Mouse (Mus musculus): Measurements from ENCODE around the gene Ranbp3l.

The Ranbp3l gene

GRCm38 (mm10) chr15:9071556-9072544, 104.1 kb downstream of the Ranbp3l start:
- peak; percentile 46 to 50 for DNase-seq

- DNase-seq = no peak
These were observed 104.9 kb downstream of the Ranbp3l start for GRCm38 (mm10) chr15:9072630-9073029.

GRCm38 (mm10) chr15:9073067-9073608, 105.4 kb downstream of the Ranbp3l start:
- no peak for DNase-seq

- DNase-seq = no peak
These were observed 105.9 kb downstream of the Ranbp3l start for GRCm38 (mm10) chr15:9073684-9074083.

- no peak for DNase-seq
These were observed 106.4 kb downstream of the Ranbp3l start for GRCm38 (mm10) chr15:9074139-9074538.

GRCm38 (mm10) chr15:9074671-9075070, 106.9 kb downstream of the Ranbp3l start:
- DNase-seq = no peak

- DNase-seq = no peak
These were observed 108.0 kb downstream of the Ranbp3l start for GRCm38 (mm10) chr15:9075608-9076200.

- no peak for DNase-seq
These were observed 110.9 kb downstream of the Ranbp3l start for GRCm38 (mm10) chr15:9078481-9079300.

- DNase-seq = no peak
These were observed 111.9 kb downstream of the Ranbp3l start for GRCm38 (mm10) chr15:9079626-9080025.

GRCm38 (mm10) chr15:9080206-9080605, 112.5 kb downstream of the Ranbp3l start:
- DNase-seq = no peak

- DNase-seq = no peak
These were observed 113.5 kb downstream of the Ranbp3l start for GRCm38 (mm10) chr15:9081294-9081693.

GRCm38 (mm10) chr15:9082753-9083152, 115.0 kb downstream of the Ranbp3l start:
- no peak for DNase-seq

- no peak for DNase-seq
These were observed 119.1 kb downstream of the Ranbp3l start for GRCm38 (mm10) chr15:9086813-9087212.

- DNase-seq = no peak
These were observed 119.7 kb downstream of the Ranbp3l start for GRCm38 (mm10) chr15:9087421-9087820.

- DNase-seq = no peak
These were observed 120.3 kb downstream of the Ranbp3l start for GRCm38 (mm10) chr15:9087895-9088682.

- no peak for DNase-seq
These were observed 120.9 kb downstream of the Ranbp3l start for GRCm38 (mm10) chr15:9088683-9089072.

GRCm38 (mm10) chr15:9089136-9089720, 121.5 kb downstream of the Ranbp3l start:
- DNase-seq = no peak

GRCm38 (mm10) chr15:9090662-9091061, 122.9 kb downstream of the Ranbp3l start:
- DNase-seq = no peak

- DNase-seq = no peak
These were observed 126.0 kb downstream of the Ranbp3l start for GRCm38 (mm10) chr15:9093598-9094365.

GRCm38 (mm10) chr15:9094366-9094750, 126.6 kb downstream of the Ranbp3l start:
- no peak for DNase-seq

- DNase-seq = no peak
These were observed 129.1 kb downstream of the Ranbp3l start for GRCm38 (mm10) chr15:9096865-9097264.

Data from thymus, adult 18-20 months (tissue).